Mouse (Mus musculus) lung, embryonic 15.5 days (tissue): Measurements from ENCODE around the gene Dab2. TPM values are rescaled to one million over a fixed set of nuclear protein-coding genes. Genes with fewer than 3 reads are reported as not detected.

Source experiments
- ATAC-seq: fragments of 200-750 bp; cut with Nextera tagmentation; 2 replicates; pipeline ENCODE4 v1.8.0; 2017; ENCODE audit warnings: moderate number of reproducible peaks, borderline replicate concordance; ENCODE audit not compliant: low FRiP score, low TSS enrichment; ENCODE audit errors: extremely low read depth
- H3K27ac ChIP-seq: fragments of 300-500 bp; sonication (generic); 2 replicates; pipeline ENCODE4 v1.5.1; 2015; ENCODE audit warnings: moderate library complexity, mild to moderate bottlenecking, inconsistent platforms
- H3K27me3 ChIP-seq: fragments of 300-500 bp; sonication (generic); 2 replicates; pipeline ENCODE4 v1.6.1; 2015; ENCODE audit warnings: inconsistent platforms
- H3K36me3 ChIP-seq: fragments of 300-500 bp; sonication (generic); 2 replicates; pipeline ENCODE4 v1.6.1; 2015; ENCODE audit warnings: inconsistent platforms
- H3K4me1 ChIP-seq: fragments of 300-500 bp; sonication (generic); 2 replicates; pipeline ENCODE4 v1.6.1; 2015; ENCODE audit warnings: inconsistent platforms
- H3K4me2 ChIP-seq: fragments of 300-500 bp; sonication (generic); 2 replicates; pipeline ENCODE4 v1.6.1; 2015; ENCODE audit warnings: inconsistent platforms, mild to moderate bottlenecking, moderate library complexity
- H3K4me3 ChIP-seq: fragments of 300-500 bp; sonication (generic); 2 replicates; pipeline ENCODE4 v1.5.1; 2015; ENCODE audit warnings: mild to moderate bottlenecking, inconsistent platforms
- H3K9ac ChIP-seq: fragments of 300-500 bp; sonication (generic); 2 replicates; pipeline ENCODE4 v1.6.1; 2015; ENCODE audit warnings: inconsistent platforms
- H3K9me3 ChIP-seq: fragments of 300-500 bp; sonication (generic); 2 replicates; pipeline ENCODE4 v1.6.1; 2016; ENCODE audit warnings: inconsistent platforms
- WGBS: fragments of 180-500 bp; shearing (Covaris S2); methylation state at CpG from one replicate; pipeline ENCODE4 v1.1.7; 2015; 5-methylcytosine and 5-hydroxymethylcytosine counted together
- polyA plus RNA-seq: library from polyadenylated mRNA; unstranded; fragments of >200 nt; fragmentation: Nextera tagmentation; extraction: Ambion mirVana; gene quantifications from 2 replicates; pipeline ENCODE4 v1.2.1, GENCODE M21; 2015

Gene Dab2
- polyA plus RNA-seq, 1 experiment from 2014 or later, result 26.9 TPM

DNA sequence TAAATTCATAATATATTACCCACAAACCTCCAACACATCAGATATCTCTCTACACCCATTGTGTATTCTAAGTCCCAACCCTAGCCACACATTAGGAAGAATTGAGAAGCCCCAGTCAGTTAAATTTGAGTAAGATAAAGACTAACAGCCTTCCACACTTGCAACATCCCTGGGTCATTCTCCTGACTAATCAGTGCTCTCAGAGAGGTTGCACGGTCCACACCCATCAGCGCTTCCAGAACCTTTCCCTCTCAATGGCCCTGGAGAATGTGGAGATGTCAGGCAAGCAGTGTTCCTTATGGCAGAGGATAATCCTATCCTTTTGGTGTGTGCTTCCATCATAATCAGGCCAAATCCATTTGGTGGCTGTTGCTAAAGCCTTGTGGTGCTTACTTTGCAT is 144.9 kb downstream of the Dab2 start:
- H3K4me3 ChIP-seq, result no peak overlapping the region
- H3K36me3 ChIP-seq, result no peaks in the 10 kb centered on the region
- H3K9me3 ChIP-seq, result no peaks in the 10 kb centered on the region
- no peaks in the 10 kb centered on the region for H3K27me3 ChIP-seq
- H3K9ac ChIP-seq, result no peak overlapping the region
- no peak overlapping the region for H3K27ac ChIP-seq
- no peak overlapping the region for H3K4me2 ChIP-seq
- no peak for ATAC-seq
- WGBS, result 86% methylated on average over 2 of the region's 2 CpGs
- peaks cover 12% of the 10 kb centered on the region; the same call in 1 of the 2 replicates for H3K4me1 ChIP-seq

DNA sequence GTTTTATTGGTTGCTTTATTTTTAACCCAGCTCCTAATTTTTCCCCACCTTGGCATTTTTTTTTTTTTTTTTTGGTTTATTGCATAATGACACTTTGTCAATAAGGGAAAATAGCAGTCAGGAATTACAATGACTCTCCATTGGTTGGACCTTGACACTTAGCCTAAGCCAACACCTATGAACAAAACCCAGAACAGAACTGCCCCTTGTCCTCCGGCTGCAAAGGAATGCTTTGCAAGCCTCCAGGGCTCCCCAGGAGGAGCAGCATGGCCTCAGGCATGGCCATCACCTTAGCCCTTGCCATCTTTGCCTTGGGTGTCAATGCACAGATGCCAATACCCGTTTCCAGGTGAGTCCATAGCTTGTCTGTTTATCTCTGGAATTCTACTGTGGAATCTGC is 145.5 kb downstream of the Dab2 start, which contains the start of gene C9:
TSS of gene C9 (plus strand) at position 193 of the 400 bp plus-strand sequence.
- Histone ChIP-seq H3K27me3 (no peaks in the 10 kb centered on the region), H3K9me3 (no peaks in the 10 kb centered on the region), H3K4me1 (peaks cover 8% of the 10 kb centered on the region; the same call in 1 of the 2 replicates), H3K9ac (no peak within 1 kb of the TSS), H3K36me3 (no peaks in the 10 kb centered on the region), H3K4me2 (no peak within 1 kb of the TSS), H3K4me3 (no peak within 1 kb of the TSS), H3K27ac (no peak within 1 kb of the TSS)
- no peak for ATAC-seq
- WGBS, result 41% methylated on average over 2 of the region's 2 CpGs

DNA sequence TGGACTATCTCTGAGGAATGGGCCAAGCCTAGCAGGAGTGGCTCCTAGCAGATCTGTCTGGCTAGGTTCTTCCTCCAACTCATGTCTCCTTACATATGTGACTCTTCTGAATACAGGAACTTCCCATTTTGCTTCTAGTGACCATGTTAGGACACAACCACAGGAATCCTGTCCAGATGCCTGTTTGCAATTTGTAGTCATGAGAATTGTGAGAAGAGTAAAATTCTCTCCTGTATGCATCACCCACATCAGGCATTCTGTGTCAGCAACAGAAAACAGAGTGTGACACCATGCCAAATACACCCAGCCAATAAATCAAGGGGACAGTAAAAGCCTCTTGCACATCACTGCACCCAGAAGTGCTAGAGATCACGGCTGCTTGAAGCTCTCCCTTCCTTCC is 146.6 kb downstream of the Dab2 start:
- Histone ChIP-seq H3K27me3 (no peaks in the 10 kb centered on the region), H3K4me2 (no peak overlapping the region), H3K27ac (no peak overlapping the region), H3K4me1 (peaks cover 8% of the 10 kb centered on the region; the same call in 1 of the 2 replicates), H3K9me3 (no peaks in the 10 kb centered on the region), H3K4me3 (no peak overlapping the region), H3K9ac (no peak overlapping the region), H3K36me3 (no peaks in the 10 kb centered on the region)
- 60% methylated on average over 1 of the region's 1 CpGs for WGBS
- no peak for ATAC-seq

DNA sequence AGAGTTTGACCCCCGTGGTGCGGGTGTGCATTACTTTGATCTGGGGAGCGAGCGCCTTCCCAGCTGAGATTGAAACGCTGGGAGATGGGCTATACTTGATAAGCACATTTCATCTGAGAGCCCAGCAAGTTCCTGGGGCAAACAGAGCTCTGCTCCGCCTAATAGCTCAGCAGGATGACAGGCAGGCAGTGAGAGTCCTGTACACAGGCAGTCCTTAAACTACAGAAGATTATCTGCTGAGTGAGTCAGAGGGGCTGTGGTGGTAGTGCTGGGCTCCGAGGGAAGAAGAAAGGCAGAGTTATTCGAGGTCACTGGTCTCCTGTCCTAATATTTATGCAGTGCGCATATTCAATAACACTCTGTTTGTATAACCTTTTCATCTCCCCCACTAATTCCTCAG is 149.3 kb downstream of the Dab2 start:
- 8% methylated on average over 9 of the region's 9 CpGs for WGBS
- Histone ChIP-seq H3K9me3 (no peaks in the 10 kb centered on the region), H3K4me1 (peaks cover 8% of the 10 kb centered on the region; the same call in 1 of the 2 replicates), H3K4me3 (no peak overlapping the region), H3K9ac (no peak overlapping the region), H3K27ac (no peak overlapping the region), H3K27me3 (no peaks in the 10 kb centered on the region), H3K4me2 (peak overlapping the region; percentile 27), H3K36me3 (no peaks in the 10 kb centered on the region)
- ATAC-seq, result no peak

GRCm38 (mm10) chr15:6454461-6454860 is 154.9 kb downstream of the Dab2 start:
- Histone ChIP-seq H3K9me3 (no peaks in the 10 kb centered on the region), H3K27me3 (no peaks in the 10 kb centered on the region), H3K4me3 (no peak overlapping the region), H3K36me3 (no peaks in the 10 kb centered on the region), H3K27ac (no peak overlapping the region), H3K4me1 (no peaks in the 10 kb centered on the region), H3K9ac (no peak overlapping the region), H3K4me2 (no peak overlapping the region)
- 73% methylated on average over 2 of the region's 2 CpGs for WGBS
- ATAC-seq, result no peak

- no peak overlapping the region for H3K9ac ChIP-seq
- ATAC-seq, result no peak
- no peaks in the 10 kb centered on the region for H3K27me3 ChIP-seq
- no peaks in the 10 kb centered on the region for H3K9me3 ChIP-seq
- no peak overlapping the region for H3K4me2 ChIP-seq
- WGBS, result 45% methylated on average over 8 of the region's 8 CpGs
- no peaks in the 10 kb centered on the region for H3K36me3 ChIP-seq
- no peaks in the 10 kb centered on the region for H3K4me1 ChIP-seq
- H3K27ac ChIP-seq, result no peak overlapping the region
- no peak overlapping the region for H3K4me3 ChIP-seq
Measured at GRCm38 (mm10) chr15:6461381-6461780, 161.8 kb downstream of the Dab2 start.

DNA sequence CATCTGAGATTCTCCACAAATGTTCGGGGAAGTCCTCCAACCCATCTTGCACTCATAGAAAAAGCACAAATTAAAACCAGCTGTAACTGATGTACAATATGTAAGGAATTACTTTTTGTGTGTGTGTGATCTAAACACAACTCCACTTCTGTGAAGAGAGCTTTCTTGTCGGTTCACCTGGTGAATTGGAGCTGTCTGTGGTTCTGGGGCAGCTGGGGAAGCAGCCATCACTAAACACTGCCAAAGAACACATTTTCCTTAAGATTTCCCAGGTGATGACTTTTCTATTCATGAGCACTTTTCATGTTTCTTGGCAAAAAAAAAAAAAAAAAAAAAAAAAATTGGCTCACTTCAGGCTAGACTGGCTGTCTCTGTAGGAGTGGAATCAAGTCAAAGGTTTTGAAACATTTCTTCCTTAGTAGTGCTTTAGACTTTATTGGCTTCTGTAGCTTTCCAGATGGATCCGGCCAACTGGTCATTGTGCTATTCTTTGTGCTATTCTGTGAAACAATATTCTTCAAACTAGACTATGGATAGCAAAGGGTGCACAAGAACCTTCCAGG is 163.9 kb downstream of the Dab2 start:
- no peak overlapping the region for H3K27ac ChIP-seq
- H3K9me3 ChIP-seq, result no peaks in the 10 kb centered on the region
- H3K27me3 ChIP-seq, result no peaks in the 10 kb centered on the region
- no peak for ATAC-seq
- no peak overlapping the region for H3K4me2 ChIP-seq
- no peak overlapping the region for H3K9ac ChIP-seq
- no peaks in the 10 kb centered on the region for H3K4me1 ChIP-seq
- no peaks in the 10 kb centered on the region for H3K36me3 ChIP-seq
- H3K4me3 ChIP-seq, result no peak overlapping the region
- WGBS, result 74% methylated on average over 3 of the region's 3 CpGs

GRCm38 (mm10) chr15:6466995-6467394 is 167.4 kb downstream of the Dab2 start:
- Histone ChIP-seq H3K27me3 (no peaks in the 10 kb centered on the region), H3K4me2 (no peak overlapping the region), H3K27ac (no peak overlapping the region), H3K4me1 (no peaks in the 10 kb centered on the region), H3K36me3 (no peaks in the 10 kb centered on the region), H3K9me3 (no peaks in the 10 kb centered on the region), H3K9ac (no peak overlapping the region), H3K4me3 (no peak overlapping the region)
- WGBS, result 68% methylated on average over 10 of the region's 10 CpGs
- ATAC-seq, result no peak

GRCm38 (mm10) chr15:6468845-6469244 is 169.3 kb downstream of the Dab2 start:
- Histone ChIP-seq H3K27me3 (no peaks in the 10 kb centered on the region), H3K4me3 (no peak overlapping the region), H3K36me3 (no peaks in the 10 kb centered on the region), H3K27ac (no peak overlapping the region), H3K4me1 (no peaks in the 10 kb centered on the region), H3K9ac (no peak overlapping the region), H3K9me3 (no peaks in the 10 kb centered on the region), H3K4me2 (no peak overlapping the region)
- WGBS, result 93% methylated on average over 1 of the region's 1 CpGs
- ATAC-seq, result no peak

DNA sequence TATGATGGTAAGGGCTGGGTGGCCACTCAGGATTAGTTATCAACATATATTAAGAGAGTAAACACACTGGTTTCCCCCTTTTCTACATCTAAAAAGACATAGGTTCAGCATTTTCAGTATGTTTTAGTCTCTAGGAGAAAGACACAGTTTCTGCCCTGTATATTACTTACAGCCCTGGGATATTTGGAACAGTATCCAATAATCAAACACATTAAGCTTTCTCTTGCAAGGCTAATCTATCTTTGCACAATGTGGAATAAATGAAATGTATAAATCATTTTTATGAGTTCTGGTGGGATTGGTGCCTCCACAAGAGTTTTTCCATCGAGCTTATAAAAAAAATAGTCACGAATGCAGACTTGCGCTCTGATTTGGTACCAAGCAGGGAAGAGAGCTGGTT is 169.8 kb downstream of the Dab2 start:
- H3K4me1 ChIP-seq, result no peaks in the 10 kb centered on the region
- H3K36me3 ChIP-seq, result no peaks in the 10 kb centered on the region
- no peak overlapping the region for H3K4me3 ChIP-seq
- no peak overlapping the region for H3K27ac ChIP-seq
- 84% methylated on average over 3 of the region's 3 CpGs for WGBS
- H3K4me2 ChIP-seq, result no peak overlapping the region
- no peaks in the 10 kb centered on the region for H3K27me3 ChIP-seq
- no peak overlapping the region for H3K9ac ChIP-seq
- no peak for ATAC-seq
- H3K9me3 ChIP-seq, result no peaks in the 10 kb centered on the region

- H3K4me2 ChIP-seq, result no peak overlapping the region
- H3K4me1 ChIP-seq, result no peaks in the 10 kb centered on the region
- no peaks in the 10 kb centered on the region for H3K36me3 ChIP-seq
- no peak for ATAC-seq
- 55% methylated on average over 3 of the region's 3 CpGs for WGBS
- no peaks in the 10 kb centered on the region for H3K27me3 ChIP-seq
- H3K4me3 ChIP-seq, result no peak overlapping the region
- H3K27ac ChIP-seq, result no peak overlapping the region
- no peak overlapping the region for H3K9ac ChIP-seq
- no peaks in the 10 kb centered on the region for H3K9me3 ChIP-seq
Measured at GRCm38 (mm10) chr15:6483561-6483960, 184.0 kb downstream of the Dab2 start.
